Mouse (Mus musculus): Measurements from ENCODE around the gene Mrtfa. TPM values are rescaled to one million over a fixed set of nuclear protein-coding genes. Genes with fewer than 3 reads are reported as not detected.

The Mrtfa gene
- polyA plus RNA-seq, 1 experiment from 2014 or later: 34.0 TPM

DNA sequence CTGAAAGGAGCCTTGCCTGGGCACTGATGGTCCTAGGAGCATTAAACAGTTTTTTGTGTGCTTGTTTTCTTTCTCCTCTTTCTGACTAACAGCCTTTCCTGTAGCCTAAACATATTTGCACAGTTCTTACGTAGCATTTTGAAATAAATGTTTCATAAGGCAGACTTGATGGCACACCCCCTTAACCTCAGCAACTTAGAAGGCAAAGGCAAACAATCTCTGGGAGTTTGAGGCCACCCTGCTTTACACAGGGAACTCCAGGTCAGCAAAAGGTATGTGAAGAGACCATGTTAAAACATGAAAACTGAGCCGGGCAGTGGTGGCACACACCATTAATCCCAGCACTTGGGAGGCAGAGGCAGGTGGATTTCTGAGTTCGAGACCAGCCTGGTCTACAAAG, 214.9 kb downstream of the Mrtfa start:
- DNase-seq: no peak
- Histone ChIP-seq H3K9me3 (ENCODE audit: control insufficient read depth, low read length) (no peaks in the 10 kb centered on the region), H3K9ac (replicated peaks; ENCODE audit: low read length) (no peak overlapping the region), H3K27me3 (ENCODE audit: control insufficient read depth, insufficient read depth, low read length) (no peaks in the 10 kb centered on the region), H3K4me2 (ENCODE audit: low read length) (no peak overlapping the region), H3K4me3 (replicated peaks; ENCODE audit: low read depth, low read length) (no peak overlapping the region), H3K36me3 (ENCODE audit: control insufficient read depth, insufficient read depth, low read length) (no peaks in the 10 kb centered on the region), H3K27ac (replicated peaks; ENCODE audit: low read depth, low read length) (no peak overlapping the region), H3K4me1 (ENCODE audit: control insufficient read depth, insufficient read depth, low read length) (peaks cover 8% of the 10 kb centered on the region)
- ATAC-seq (ENCODE audit: low FRiP score, low TSS enrichment): no peak
- WGBS: 89% methylated on average over 3 of the region's 3 CpGs

DNA sequence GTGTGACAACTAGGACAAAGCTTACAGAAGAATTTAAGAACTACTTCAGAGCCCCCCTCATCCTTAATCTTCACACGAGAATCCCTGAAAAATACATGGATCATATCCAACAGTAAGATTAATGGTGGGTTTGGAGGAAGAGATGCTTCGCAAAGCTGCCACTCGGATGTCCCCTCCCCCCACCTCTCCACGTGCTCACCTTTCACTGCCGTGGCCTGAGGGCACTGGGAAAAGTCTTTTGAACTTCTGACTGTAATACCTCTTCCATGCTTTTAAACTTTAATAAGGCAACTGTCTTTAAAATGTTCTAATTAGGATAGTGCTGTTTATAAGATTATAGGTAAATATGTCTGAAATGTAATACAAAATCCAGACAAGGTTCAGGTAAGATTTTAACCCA, 216.2 kb downstream of the Mrtfa start:
- no peak overlapping the region for H3K4me3 ChIP-seq (replicated peaks; ENCODE audit: low read depth, low read length)
- peaks cover 8% of the 10 kb centered on the region for H3K4me1 ChIP-seq (ENCODE audit: control insufficient read depth, insufficient read depth, low read length)
- no peak overlapping the region for H3K27ac ChIP-seq (replicated peaks; ENCODE audit: low read depth, low read length)
- no peaks in the 10 kb centered on the region for H3K9me3 ChIP-seq (ENCODE audit: control insufficient read depth, low read length)
- H3K27me3 ChIP-seq (ENCODE audit: control insufficient read depth, insufficient read depth, low read length): no peaks in the 10 kb centered on the region
- H3K4me2 ChIP-seq (ENCODE audit: low read length): no peak overlapping the region
- no peak for ATAC-seq (ENCODE audit: low FRiP score, low TSS enrichment)
- WGBS: 59% methylated on average over 5 of the region's 5 CpGs
- H3K9ac ChIP-seq (replicated peaks; ENCODE audit: low read length): no peak overlapping the region
- DNase-seq: peak; percentile 8
- peaks cover 12% of the 10 kb centered on the region for H3K36me3 ChIP-seq (ENCODE audit: control insufficient read depth, insufficient read depth, low read length)

DNA sequence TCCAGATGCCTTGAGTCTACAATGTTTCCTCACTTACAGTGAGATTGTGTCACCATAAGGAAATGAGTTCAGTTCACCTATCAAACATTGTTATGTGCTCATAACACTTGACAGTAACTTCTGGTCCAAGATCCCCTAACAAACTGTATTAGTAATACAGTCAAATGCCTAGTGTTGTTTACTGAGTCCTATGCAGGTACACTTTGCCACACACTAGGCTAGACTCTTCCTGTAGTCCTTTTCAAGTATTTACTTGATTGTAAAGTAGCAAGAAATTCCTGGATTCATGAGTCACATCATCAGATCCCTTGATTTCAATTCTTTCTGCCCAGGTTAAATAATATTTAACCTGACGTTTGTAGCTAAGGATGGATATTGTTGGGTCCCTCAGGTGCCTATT, 221.2 kb downstream of the Mrtfa start:
- no peak for DNase-seq
- H3K27me3 ChIP-seq (ENCODE audit: control insufficient read depth, insufficient read depth, low read length): no peaks in the 10 kb centered on the region
- H3K9ac ChIP-seq (replicated peaks; ENCODE audit: low read length): no peak overlapping the region
- H3K27ac ChIP-seq (replicated peaks; ENCODE audit: low read depth, low read length): no peak overlapping the region
- H3K4me1 ChIP-seq (ENCODE audit: control insufficient read depth, insufficient read depth, low read length): no peaks in the 10 kb centered on the region
- ATAC-seq (ENCODE audit: low FRiP score, low TSS enrichment): no peak
- WGBS: 98% methylated on average over 1 of the region's 1 CpGs
- H3K36me3 ChIP-seq (ENCODE audit: control insufficient read depth, insufficient read depth, low read length): peaks cover 51% of the 10 kb centered on the region
- no peak overlapping the region for H3K4me2 ChIP-seq (ENCODE audit: low read length)
- no peaks in the 10 kb centered on the region for H3K9me3 ChIP-seq (ENCODE audit: control insufficient read depth, low read length)
- no peak overlapping the region for H3K4me3 ChIP-seq (replicated peaks; ENCODE audit: low read depth, low read length)

Other genes with a start within 250 kb of the Mrtfa start
- 81.6 and 90.4 TPM in 2 replicates for gene Adsl, start 242.3 kb downstream of the Mrtfa start, polyA plus RNA-seq (2014; fragmentation: Nextera tagmentation; extraction: Ambion mirVana)
- 56.1 and 60.9 TPM in 2 replicates for gene Sgsm3, start 213.0 kb downstream of the Mrtfa start, polyA plus RNA-seq (2014; fragmentation: Nextera tagmentation; extraction: Ambion mirVana)
- gene Mchr1, start 44.7 kb upstream of the Mrtfa start, polyA plus RNA-seq (2014; fragmentation: Nextera tagmentation; extraction: Ambion mirVana): 3.2 and 4.9 TPM in 2 replicates
- gene Slc25a17, start 170.1 kb upstream of the Mrtfa start, polyA plus RNA-seq (2014; fragmentation: Nextera tagmentation; extraction: Ambion mirVana): 151 and 153 TPM in 2 replicates
- 176 and 179 TPM in 2 replicates for gene St13, start 209.3 kb upstream of the Mrtfa start, polyA plus RNA-seq (2014; fragmentation: Nextera tagmentation; extraction: Ambion mirVana)
- gene Xpnpep3, start 209.4 kb upstream of the Mrtfa start, polyA plus RNA-seq (2014; fragmentation: Nextera tagmentation; extraction: Ambion mirVana): 3.9 and 6.6 TPM in 2 replicates
- gene Dnajb7, start 217.5 kb upstream of the Mrtfa start, polyA plus RNA-seq (2014; fragmentation: Nextera tagmentation; extraction: Ambion mirVana): 0.47 and 1.1 TPM in 2 replicates

All from midbrain, embryonic 14.5 days (tissue).